Mouse (Mus musculus): ENCODE measurements at regions not wholly inside any gene's neighbourhood (a gene's known extent, or its start where the extent isn't known, plus 50 kb on each side); places are given as distances from the start of the nearest gene placed in this dataset.

- TF ChIP-seq CTCF (IDR thresholded peaks at IDR 0.05; ENCODE audit: insufficient read depth, low read length) = no peak
- TF ChIP-seq POLR2A (IDR thresholded peaks at IDR 0.05; ENCODE audit: borderline replicate concordance, extremely low read depth, low read depth, low read length) = no peak
These were observed 806.3 kb downstream of the Tmem132b start for GRCm38 (mm10) chr5:126337884-126338283.
